Mouse (Mus musculus): ENCODE measurements around the gene Sytl4.

GRCm38 (mm10) chrX:133888111-133888510, 93.5 kb downstream of the Sytl4 start:
- no peak for TF ChIP-seq CTCF (IDR thresholded peaks at IDR 0.05; ENCODE audit: control insufficient read depth, insufficient read depth, low read length)
- no peak for TF ChIP-seq POLR2A (IDR thresholded peaks at IDR 0.05; ENCODE audit: borderline replicate concordance, control insufficient read depth, low read depth, low read length)

Measured in bone marrow, adult 2 months (tissue).